Mouse (Mus musculus) forebrain, postnatal 0 days (tissue): Measurements from ENCODE around the gene 2900026A02Rik. TPM values are rescaled to one million over a fixed set of nuclear protein-coding genes. Genes with fewer than 3 reads are reported as not detected.

Experiments
- ATAC-seq: fragments of 200-750 bp; cut with Nextera tagmentation; 2 replicates; pipeline ENCODE4 v1.8.0; 2017; ENCODE audit warnings: mild to moderate bottlenecking, moderate library complexity
- DNase-seq: peaks from one replicate; pipeline ENCODE4 v3.0.0-alpha.2; 2015
- H3K27ac ChIP-seq: fragments of 300-500 bp; sonication (generic); 2 replicates; pipeline ENCODE4 v1.5.1; 2014; ENCODE audit warnings: low read depth, mild to moderate bottlenecking, antibody characterized with exemption, low read length, moderate library complexity, mixed read lengths
- H3K27me3 ChIP-seq: fragments of 300-500 bp; sonication (generic); 2 replicates; pipeline ENCODE4 v1.6.1; 2014; ENCODE audit warnings: mild to moderate bottlenecking, low read length, mixed read lengths; ENCODE audit not compliant: insufficient read depth
- H3K36me3 ChIP-seq: fragments of 300-500 bp; sonication (generic); 2 replicates; pipeline ENCODE4 v1.6.1; 2014; ENCODE audit warnings: mild to moderate bottlenecking, moderate library complexity; ENCODE audit not compliant: insufficient read depth
- H3K4me1 ChIP-seq: fragments of 300-500 bp; sonication (generic); 2 replicates; pipeline ENCODE4 v1.6.1; 2014; ENCODE audit warnings: antibody characterized with exemption; ENCODE audit not compliant: insufficient read depth
- H3K4me2 ChIP-seq: fragments of 300-500 bp; sonication (generic); 2 replicates; pipeline ENCODE4 v1.6.1; 2014; ENCODE audit warnings: low read depth, mild to moderate bottlenecking, moderate library complexity
- H3K4me3 ChIP-seq: fragments of 300-500 bp; sonication (generic); 2 replicates; pipeline ENCODE4 v1.5.1; 2014; ENCODE audit warnings: low read depth, low read length, mixed read lengths
- H3K9ac ChIP-seq: fragments of 300-500 bp; sonication (generic); 2 replicates; pipeline ENCODE4 v1.6.1; 2014; ENCODE audit warnings: mild to moderate bottlenecking
- H3K9me3 ChIP-seq: fragments of 300-500 bp; sonication (generic); 2 replicates; pipeline ENCODE4 v1.6.1; 2016; ENCODE audit warnings: low read length
- CTCF ChIP-seq: sonication (generic); IDR thresholded peaks from 2 replicates; pipeline ENCODE4 v1.5.1; 2016; ENCODE audit warnings: antibody characterized with exemption, control low read depth, low read depth
- WGBS: fragments of 180-500 bp; shearing (Covaris S2); extraction: QIAGEN DNeasy Blood & Tissue Kit; methylation state at CpG from one replicate; pipeline ENCODE4 v1.1.7; 2014; 5-methylcytosine and 5-hydroxymethylcytosine counted together
- polyA plus RNA-seq: library from polyadenylated mRNA; unstranded; fragments of >200 nt; fragmentation: Nextera tagmentation; extraction: Ambion mirVana; gene quantifications from 2 replicates; pipeline ENCODE4 v1.2.1, GENCODE M21; 2015
- total RNA-seq: library from RNA; depleted of rRNA; stranded (reverse); fragments of >200 nt; gene quantifications from 2 replicates; pipeline ENCODE4 v1.2.3, GENCODE M21; 2014

Gene 2900026A02Rik
- total and polyA plus RNA-seq, 2 experiments from 2014 or later, result 3.3 to 10.9 TPM

DNA sequence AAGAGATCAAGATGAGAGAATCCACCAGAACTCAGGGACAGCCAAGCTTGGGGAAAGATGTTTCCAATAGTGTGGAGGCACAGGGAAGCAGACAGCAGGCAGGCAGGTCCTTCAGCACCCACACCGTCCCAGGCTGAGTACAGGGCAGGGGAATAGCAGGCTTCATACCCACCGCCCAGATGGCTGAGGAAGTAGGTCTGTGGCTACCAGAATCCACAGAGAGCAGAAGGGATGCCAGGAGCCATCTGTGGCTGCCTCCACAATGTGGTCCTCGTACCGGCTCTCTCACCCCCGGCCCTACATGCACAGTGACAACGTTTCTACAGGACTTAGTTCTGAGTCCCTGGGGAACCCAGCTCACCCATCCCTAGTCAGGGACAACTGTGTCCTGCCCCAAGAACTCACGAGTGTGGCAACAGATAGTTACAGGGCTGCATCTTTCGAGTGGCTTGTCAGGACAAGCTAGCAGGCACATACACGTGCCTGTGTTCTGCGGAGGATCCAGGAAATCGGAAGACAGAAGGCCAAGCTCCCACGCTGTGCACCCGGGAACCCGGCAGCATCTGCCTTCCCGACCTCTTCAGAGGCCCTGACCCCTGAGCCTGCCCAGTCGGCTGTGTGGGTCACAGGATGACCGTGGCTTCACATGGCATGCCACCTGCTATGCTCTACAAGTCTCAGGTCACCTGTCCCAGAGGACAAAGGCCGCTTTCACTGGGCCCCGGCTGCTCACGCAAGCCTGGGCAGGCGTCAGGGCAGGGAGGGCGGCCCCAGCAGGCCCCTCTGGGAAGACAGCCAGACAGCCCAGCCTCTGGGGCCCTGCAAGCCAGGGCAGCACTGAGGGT lies 68.2 kb downstream of the 2900026A02Rik start:
- Histone ChIP-seq H3K27me3 (no peaks in the 10 kb centered on the region), H3K9ac (0 out of 2 replicates have a peak overlapping the region, but pooled peaks have one; percentile 10), H3K27ac (0 out of 2 replicates have a peak overlapping the region, but pooled peaks have one; percentile 29), H3K4me1 (peaks cover 7% of the 10 kb centered on the region; the same call in 1 of the 2 replicates), H3K4me2 (no peak overlapping the region), H3K4me3 (no peak overlapping the region), H3K9me3 (no peaks in the 10 kb centered on the region), H3K36me3 (no peaks in the 10 kb centered on the region)
- peak; percentile 13; the same call in 1 of the 2 replicates for ATAC-seq
- no peak for TF ChIP-seq CTCF
- WGBS, result 41% methylated on average over 22 of the region's 22 CpGs
- DNase-seq, result no peak

DNA sequence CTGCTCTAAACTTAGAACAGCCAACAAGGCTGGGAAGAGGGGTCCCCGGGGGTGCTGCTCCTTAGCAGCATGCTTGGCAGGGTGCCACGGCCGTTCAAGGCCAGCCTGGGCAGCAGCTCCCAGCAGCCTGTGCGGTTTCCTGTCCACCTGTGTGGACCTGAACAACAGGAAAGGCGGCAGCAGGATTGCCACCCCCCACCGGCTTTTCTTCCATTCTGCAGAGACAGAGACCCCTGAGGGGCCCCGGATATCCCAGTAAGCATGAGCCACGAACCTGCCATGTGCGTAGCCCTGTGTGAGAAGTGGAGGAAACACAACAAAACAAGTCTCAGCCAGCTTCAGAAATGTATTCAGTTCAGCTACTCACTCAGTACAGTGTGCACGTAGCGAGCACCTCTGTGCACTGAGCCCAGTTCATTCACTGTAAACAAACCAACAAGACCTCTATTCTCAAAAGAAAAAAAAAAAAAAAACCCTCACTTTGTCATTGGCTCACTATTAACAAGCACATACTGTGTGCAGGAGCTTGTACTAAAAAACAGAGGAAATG lies 69.4 kb downstream of the 2900026A02Rik start:
- Histone ChIP-seq H3K4me3 (no peak overlapping the region), H3K27ac (0 out of 2 replicates have a peak overlapping the region, but pooled peaks have one; percentile 37), H3K27me3 (no peaks in the 10 kb centered on the region), H3K9ac (no peak overlapping the region), H3K9me3 (no peaks in the 10 kb centered on the region), H3K4me2 (no peak overlapping the region), H3K4me1 (peaks cover 7% of the 10 kb centered on the region; the same call in 1 of the 2 replicates), H3K36me3 (no peaks in the 10 kb centered on the region)
- DNase-seq, result no peak
- ATAC-seq, result peak; percentile 47
- no peak for TF ChIP-seq CTCF
- 17% methylated on average over 11 of the region's 11 CpGs for WGBS

DNA sequence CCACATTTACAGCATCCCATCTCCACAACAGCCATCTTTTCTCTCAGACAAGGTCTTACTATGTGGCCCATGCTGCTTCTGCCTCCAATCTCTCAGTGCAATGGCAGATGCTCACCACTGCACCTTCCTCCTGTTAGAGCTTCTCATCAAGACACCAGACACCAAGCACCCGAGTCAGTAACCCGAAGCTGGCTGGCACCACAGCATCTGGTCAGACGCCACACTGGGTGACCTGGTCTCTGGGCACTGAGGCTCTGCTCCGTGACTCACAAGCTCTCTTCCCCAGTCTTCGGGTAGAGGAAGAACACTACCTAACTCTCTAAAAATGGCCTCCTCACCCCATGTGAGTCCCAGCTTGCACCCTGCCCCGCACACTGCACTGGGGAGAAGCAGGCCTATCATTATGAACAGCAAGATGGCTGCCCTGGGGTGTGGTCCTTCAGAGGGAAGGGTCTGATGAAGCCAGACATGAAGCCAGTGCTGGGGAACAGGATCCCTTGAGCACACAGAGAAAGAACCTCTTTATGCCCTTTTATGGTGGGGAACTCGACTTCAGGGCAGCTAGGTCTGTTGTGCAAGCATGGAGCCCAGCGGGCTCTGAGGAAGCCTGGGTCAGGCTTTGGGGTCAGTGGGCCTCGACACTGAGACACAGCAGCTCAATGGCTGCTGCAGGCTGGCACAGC lies 70.0 kb downstream of the 2900026A02Rik start:
- Histone ChIP-seq H3K36me3 (no peaks in the 10 kb centered on the region), H3K9ac (no peak overlapping the region), H3K27me3 (no peaks in the 10 kb centered on the region), H3K9me3 (no peaks in the 10 kb centered on the region), H3K4me3 (no peak overlapping the region), H3K4me2 (no peak overlapping the region), H3K27ac (peak overlapping the region; percentile 40; the same call in 1 of the 2 replicates), H3K4me1 (peaks cover 7% of the 10 kb centered on the region; the same call in 1 of the 2 replicates)
- TF ChIP-seq CTCF, result no peak
- DNase-seq (no peak), ATAC-seq (no peak)
- 69% methylated on average over 9 of the region's 9 CpGs for WGBS

DNA sequence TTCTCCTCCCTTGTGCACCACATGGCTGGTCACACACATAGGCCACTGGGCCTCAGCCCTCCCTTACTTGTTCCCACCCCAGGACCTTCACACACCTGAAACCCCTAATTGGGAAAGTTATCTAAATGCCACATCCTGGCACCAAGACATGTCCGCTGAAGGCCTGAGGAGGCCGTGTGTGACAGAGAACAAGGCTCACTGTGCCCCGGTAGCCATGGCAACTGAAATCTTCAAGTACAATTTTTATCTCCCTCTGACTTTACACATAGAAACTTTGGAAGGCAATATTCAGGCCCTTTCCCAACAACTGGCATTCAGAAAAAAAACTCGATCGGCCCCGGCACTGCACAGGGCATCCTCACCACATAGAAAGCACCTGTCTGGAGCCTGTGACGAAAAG lies 72.0 kb downstream of the 2900026A02Rik start:
- peak; percentile 55 for DNase-seq
- no peak for TF ChIP-seq CTCF

DNA sequence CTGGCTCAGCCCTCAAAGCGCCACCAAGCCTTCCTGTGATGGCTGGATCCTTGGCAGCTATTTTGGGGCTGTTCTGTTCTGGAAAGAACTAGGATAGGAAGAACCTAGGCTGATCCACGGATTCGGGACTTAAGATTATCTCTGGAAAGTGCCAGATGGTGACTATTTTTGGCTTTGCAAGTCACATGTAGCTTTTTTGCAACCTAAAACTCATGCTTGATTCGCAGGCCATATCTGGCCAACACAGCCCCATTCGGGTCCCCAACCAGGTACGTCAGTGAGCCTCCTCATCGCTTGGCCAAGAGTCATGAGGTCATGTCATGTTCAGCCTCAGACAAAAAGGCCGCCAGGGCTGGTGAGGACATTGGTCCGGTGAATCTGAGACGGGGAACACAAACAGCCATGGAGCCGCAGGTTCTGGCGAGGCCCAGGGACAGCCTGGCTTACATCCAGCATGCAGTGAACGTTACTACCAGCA lies 73.0 kb downstream of the 2900026A02Rik start:
- DNase-seq, result peak; percentile 45
- H3K4me1 ChIP-seq, result peaks cover 16% of the 10 kb centered on the region
- TF ChIP-seq CTCF, result no peak
- H3K4me3 ChIP-seq, result no peak overlapping the region
- H3K36me3 ChIP-seq, result no peaks in the 10 kb centered on the region
- H3K27ac ChIP-seq, result peak overlapping the region; percentile 69
- no peak overlapping the region for H3K9ac ChIP-seq
- no peak overlapping the region for H3K4me2 ChIP-seq
- no peaks in the 10 kb centered on the region for H3K27me3 ChIP-seq
- no peaks in the 10 kb centered on the region for H3K9me3 ChIP-seq
- WGBS, result 60% methylated on average over 13 of the region's 13 CpGs
- no peak for ATAC-seq

More for the DNA sequence above, 72.0 kb downstream of the 2900026A02Rik start:
- no peak overlapping the region for H3K4me3 ChIP-seq
- H3K27me3 ChIP-seq, result no peaks in the 10 kb centered on the region
- H3K9me3 ChIP-seq, result no peaks in the 10 kb centered on the region
- H3K4me1 ChIP-seq, result peaks cover 16% of the 10 kb centered on the region
- WGBS, result 61% methylated on average over 7 of the region's 7 CpGs
- no peaks in the 10 kb centered on the region for H3K36me3 ChIP-seq
- peak overlapping the region; percentile 18; the same call in 1 of the 2 replicates for H3K9ac ChIP-seq
- ATAC-seq, result no peak
- H3K4me2 ChIP-seq, result no peak overlapping the region
- peak overlapping the region; percentile 6; the same call in 1 of the 2 replicates for H3K27ac ChIP-seq

DNA sequence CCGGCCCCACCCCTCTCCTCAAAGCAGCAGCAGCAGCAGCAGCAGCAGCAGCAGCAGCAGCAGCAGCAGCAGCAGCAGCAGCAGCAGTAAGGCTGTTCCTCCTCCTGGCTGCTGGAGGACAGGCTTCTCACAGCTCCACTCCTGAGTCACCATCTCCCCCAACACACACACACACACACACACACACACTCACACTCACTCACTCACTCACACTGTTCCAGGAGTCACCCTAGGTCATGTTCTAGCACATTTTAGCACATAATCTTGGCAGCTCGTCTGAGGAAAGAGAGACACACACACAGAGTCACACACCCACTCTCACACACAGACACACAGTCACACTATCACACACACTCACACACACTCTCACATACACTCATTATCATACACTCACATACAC lies 74.4 kb downstream of the 2900026A02Rik start:
- ATAC-seq, result no peak
- H3K9me3 ChIP-seq, result no peaks in the 10 kb centered on the region

More for the DNA sequence above, 74.4 kb downstream of the 2900026A02Rik start:
- H3K4me1 ChIP-seq, result peaks cover 16% of the 10 kb centered on the region
- no peak overlapping the region for H3K27ac ChIP-seq
- no peaks in the 10 kb centered on the region for H3K27me3 ChIP-seq
- no peak for TF ChIP-seq CTCF
- no peak for DNase-seq
- H3K4me2 ChIP-seq, result no peak overlapping the region
- 73% methylated on average over 2 of the region's 2 CpGs for WGBS
- no peaks in the 10 kb centered on the region for H3K36me3 ChIP-seq
- H3K9ac ChIP-seq, result no peak overlapping the region
- H3K4me3 ChIP-seq, result no peak overlapping the region
